Mouse (Mus musculus): ENCODE data around the gene Pde6c.

GRCm38 (mm10) chr19:38126656-38127055 lies 5.9 kb upstream of the Pde6c start:
- TF ChIP-seq CTCF (conservative IDR thresholded peaks at IDR 0.05 in 1 of 2, IDR thresholded peaks at IDR 0.05 in 1 of 2; ENCODE audit: low read depth in 2 of 2, low read length in 2 of 2) (no peak), SMC3 (IDR thresholded peaks at IDR 0.05; ENCODE audit: low read depth, low read length) (no peak), RAD21 (IDR thresholded peaks at IDR 0.05; ENCODE audit: low read depth, low read length) (no peak), ZNF384 (IDR thresholded peaks at IDR 0.05; ENCODE audit: low read depth, low read length) (no peak), GABPA (IDR thresholded peaks at IDR 0.05; ENCODE audit: insufficient replicate concordance, low read depth, low read length) (no peak), TCF12 (IDR thresholded peaks at IDR 0.05; ENCODE audit: low read depth, low read length) (no peak)
